Mouse (Mus musculus) T-helper 2 cell (primary cell): ENCODE measurements around the gene Mt4.

Experiments used
- in situ Hi-C: fragments of 300-600 bp; cut with MboI, MseI; formaldehyde crosslinking; loops from one replicate; pipeline ENCODE4 v1.15.1; 2025; ENCODE audit warnings: high pct_unique_total_duplicates

Gene Mt4

DNA sequence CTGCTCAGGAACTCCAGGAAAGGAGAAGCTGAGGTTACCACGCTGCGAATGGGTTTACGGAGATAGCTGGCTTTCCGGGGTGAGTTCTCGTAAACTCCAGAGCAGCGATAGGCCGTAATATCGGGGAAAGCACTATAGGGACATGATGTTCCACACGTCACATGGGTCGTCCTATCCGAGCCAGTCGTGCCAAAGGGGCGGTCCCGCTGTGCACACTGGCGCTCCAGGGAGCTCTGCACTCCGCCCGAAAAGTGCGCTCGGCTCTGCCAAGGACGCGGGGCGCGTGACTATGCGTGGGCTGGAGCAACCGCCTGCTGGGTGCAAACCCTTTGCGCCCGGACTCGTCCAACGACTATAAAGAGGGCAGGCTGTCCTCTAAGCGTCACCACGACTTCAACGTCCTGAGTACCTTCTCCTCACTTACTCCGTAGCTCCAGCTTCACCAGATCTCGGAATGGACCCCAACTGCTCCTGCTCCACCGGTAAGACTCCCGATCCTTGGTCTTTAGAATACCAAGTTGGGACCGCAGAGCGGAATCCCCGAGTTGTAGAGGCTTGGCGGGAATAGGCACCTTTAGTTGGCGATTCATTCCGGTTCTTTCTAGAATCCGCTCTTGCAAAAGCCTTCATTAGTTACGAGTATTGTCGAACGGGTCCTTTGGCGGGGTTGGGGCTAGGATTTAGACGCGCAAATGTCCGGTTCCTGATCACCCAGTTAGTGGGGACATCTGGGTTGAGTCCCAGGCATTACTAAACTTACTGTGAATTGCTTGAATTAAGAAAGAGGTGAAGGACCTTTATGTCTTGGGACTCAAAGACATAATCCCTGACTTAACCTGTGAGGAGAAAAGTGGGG is 42.1 kb downstream of the Mt4 start, which contains the start of gene Mt1:
TSS of gene Mt1 (plus strand) at position 226 of the 856 bp plus-strand sequence.
- in situ Hi-C loops = no loop called here

DNA sequence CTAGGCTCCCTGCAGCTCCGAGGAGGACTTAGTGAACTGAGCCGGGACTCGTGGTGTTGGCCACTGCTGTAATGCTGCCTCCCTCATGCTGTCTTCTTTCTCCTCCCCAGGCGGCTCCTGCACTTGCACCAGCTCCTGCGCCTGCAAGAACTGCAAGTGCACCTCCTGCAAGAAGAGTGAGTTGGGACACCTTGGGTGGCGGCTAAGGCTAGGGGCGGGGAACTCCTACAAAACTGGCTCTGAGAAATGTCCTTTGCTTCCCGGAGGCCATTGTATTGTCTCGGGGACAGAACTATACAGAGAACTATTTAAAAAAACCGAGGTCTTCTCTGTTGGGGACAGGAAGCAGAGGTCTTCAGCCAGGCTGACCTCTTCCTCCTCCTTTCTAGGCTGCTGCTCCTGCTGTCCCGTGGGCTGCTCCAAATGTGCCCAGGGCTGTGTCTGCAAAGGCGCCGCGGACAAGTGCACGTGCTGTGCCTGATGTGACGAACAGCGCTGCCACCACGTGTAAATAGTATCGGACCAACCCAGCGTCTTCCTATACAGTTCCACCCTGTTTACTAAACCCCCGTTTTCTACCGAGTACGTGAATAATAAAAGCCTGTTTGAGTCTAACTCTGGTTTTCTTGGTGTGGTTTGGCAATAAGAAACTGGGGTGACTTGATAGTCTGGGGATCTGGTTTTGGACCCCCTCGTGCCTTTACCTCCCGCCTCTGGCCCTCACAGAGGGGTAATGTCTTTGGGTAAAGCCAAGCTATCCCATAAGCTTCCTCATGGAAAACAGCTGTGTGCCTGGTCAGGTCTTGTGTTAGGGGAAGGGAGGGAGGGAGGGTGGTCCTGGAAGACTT is 42.9 kb downstream of the Mt4 start:
- in situ Hi-C loops = no loop called here

DNA sequence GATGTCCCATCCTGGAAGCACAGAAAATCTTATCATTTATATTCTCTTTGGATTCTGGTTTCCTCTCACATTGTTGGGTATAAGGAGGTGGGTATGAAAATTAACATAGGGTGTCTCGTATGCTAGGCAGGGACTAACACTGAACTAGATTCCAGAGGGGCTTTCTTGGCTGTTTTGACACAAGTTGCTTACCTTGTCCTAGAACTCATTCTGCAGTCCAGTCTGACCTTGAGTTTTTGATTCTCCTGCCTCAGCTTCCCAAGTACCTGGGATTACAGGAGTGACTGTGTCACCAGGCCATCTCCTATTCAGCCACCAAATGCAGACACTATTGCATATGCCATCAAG is 43.5 kb downstream of the Mt4 start:
- in situ Hi-C loops = no loop called here

DNA sequence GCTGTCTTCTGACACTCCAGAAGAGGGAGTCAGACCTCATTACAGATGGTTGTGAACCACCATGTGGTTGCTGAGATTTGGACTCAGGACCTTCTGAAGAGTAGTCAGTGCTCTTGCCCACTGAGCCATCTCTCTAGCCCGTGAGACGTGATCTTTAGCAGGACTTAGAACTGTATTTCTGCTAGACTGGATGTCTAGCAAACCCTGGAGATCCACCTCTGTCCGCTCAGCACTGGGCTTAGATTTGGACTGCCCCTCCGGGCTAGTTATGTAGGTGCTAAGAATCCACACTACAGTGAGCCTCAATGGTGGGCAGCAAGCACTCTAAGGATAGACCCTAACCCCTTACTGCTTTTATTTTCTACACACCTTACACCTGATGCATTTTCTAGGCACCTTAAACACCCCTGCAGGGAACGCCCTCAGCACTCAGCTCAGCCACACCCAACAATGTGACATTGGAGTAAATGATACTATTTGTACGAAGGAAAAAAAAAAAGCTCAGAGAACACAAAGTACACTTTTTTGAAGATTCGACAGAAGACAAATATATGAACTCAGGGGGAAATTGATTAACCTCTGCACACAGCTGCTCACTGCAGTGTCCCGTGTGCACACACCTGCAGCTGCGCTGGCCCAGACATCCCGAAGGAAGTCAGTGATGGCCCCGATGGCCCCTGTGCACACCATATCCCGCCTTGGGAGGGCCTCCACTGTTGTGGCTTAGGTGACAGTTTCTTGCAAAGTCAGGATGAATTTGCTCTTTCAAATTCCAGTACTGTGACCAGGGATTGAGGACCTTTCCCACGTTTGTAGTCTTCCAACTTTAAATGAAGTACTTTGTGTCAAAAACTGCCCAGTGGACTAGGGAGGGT is 45.3 kb downstream of the Mt4 start:
- in situ Hi-C loops = no loop called here

DNA sequence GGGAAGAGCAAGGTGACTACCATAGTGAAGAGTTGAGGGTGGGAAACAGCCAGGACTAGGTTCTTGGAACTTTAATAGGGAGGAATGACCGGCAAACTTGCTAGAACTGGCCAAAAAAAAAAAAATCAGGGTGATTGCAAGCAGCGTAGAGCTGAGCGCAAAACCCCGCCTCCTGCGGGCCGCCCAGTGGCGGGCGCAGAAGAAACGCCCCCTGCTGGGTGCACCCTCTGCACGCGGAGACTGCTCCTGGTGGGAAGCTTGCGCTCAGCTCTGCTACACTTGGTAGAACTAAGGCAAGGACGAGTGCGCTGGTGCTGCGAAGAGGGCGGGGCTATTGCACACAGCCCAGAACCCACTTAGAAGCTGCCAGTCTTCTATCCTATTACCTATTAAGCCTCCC is 46.1 kb downstream of the Mt4 start:
- in situ Hi-C loops = no loop called here

DNA sequence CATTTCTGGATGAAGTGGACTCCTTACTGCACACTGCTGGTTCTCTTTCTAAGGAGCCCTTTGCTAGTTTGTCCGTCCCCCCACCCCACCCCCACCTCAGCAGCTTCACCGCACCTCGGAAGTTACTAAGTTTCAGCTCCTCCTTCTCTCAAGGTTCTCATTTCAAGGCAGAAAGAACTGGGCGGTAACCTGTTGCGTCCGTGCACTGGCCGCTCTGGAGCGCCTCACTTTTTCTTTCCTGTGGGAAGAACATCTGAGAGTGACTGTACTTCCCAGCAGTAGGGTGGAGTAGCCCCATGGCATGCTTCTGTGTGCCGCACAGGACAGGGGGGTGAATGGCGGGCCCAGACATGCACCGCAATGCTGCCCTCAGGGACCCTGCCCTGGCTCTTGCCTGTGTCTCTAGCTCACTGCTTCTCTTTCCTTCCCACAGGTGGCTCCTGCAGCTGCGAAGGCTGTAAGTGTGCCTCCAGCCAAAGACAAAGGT is 47.4 kb downstream of the Mt4 start:
- in situ Hi-C loops = no loop called here

DNA sequence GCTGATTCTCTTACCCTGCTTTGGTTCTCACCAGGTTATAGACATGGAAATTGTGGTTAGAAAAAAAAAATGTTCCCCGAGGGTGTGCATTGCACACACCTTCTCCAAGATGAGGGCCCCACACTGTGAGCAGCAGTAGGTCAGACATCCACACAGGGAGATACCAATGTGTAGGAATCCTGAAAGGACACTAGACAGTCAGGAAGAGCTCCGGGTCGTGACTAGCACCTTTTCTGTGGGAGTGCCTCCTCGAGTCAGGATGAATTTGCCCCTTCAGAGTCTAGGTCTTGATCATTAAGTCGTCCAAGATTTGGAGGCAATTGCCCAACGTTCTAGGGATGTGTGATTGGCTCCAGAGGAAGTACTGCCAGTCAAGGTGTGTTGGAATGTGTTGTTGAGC is 48.8 kb downstream of the Mt4 start:
- in situ Hi-C loops = no loop called here

DNA sequence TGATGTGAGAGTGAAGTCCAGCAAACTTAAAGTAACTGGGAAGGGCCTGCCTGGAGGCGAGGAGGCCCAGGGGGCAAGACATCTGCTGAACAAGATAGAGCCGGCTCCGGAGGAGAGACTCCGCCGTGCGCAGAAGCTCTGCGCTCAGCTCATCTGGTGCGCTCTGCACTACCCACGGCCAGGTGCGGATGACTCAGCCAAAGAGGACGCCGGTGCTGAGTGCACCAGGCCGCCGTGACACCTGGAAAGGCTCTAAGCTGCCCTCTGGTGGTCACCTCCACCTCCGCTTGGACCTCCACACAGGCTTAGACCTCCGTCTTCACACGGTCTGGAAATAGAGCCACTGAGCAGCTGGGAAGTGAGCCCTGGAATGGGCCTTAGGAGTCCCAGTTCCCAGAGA is 49.5 kb downstream of the Mt4 start:
- in situ Hi-C loops = no loop called here

DNA sequence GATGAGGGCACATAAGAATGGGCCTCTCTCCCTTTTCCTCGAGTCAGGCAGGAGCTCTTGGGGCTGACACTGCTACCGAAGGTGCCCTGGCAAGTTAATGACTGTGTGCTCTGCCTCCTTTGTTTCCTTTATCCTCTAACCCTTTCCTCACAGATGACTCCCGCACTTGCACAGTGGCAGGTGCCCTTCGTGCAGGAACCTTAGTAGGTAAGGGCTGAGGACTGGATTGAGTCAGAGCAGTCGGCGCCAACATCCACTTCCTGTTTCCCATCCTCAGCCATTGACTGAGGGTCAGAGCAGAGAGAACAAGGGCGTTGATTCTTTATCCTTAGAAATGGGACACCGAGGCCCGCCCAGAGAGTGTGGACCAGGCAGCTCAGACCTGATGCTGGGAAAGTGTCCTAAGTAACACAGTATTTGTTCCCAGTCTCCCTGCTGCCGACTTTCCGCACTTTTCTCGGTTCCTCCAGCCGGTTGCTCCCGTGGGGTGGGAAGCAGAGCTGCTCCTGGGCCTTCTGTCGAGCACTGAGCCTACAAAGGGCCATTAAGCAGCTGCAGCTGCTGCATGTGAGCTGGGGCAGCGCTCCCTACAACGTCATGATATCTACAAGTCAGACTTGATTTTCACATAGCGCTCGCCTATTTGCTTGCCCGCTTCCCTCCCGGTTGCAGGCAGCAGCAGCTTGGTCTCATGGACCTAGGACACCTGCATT is 50.4 kb downstream of the Mt4 start:
- in situ Hi-C loops = no loop called here
